Mouse (Mus musculus) C2C12 (cell line): Measurements from ENCODE around the gene Slc4a5.

ENCODE experiments used
- CEBPB ChIP-seq: IDR thresholded peaks from one replicate; pipeline ENCODE4 v1.6.1; 2011; ENCODE audit warnings: low read depth, mild to moderate bottlenecking, control low read depth, moderate library complexity
- CTCF ChIP-seq: IDR thresholded peaks from one replicate; pipeline ENCODE4 v1.5.1; 2011; ENCODE audit not compliant: control insufficient read depth, insufficient read depth, insufficient read length
- FOSL1 ChIP-seq: IDR thresholded peaks from one replicate; pipeline ENCODE4 v1.8.0; 2011; ENCODE audit warnings: mild to moderate bottlenecking, low read length; ENCODE audit not compliant: poor library complexity, insufficient read depth, severe bottlenecking
- MAX ChIP-seq: IDR thresholded peaks from one replicate; pipeline ENCODE4 v1.6.1; 2011; ENCODE audit warnings: mild to moderate bottlenecking, control low read depth
- MYOD1 ChIP-seq: IDR thresholded peaks from one replicate; pipeline ENCODE4 v1.6.1; 2011; ENCODE audit warnings: low read depth; ENCODE audit not compliant: control insufficient read depth, insufficient read length
- MYOG ChIP-seq: IDR thresholded peaks from one replicate; pipeline ENCODE4 v1.6.1; 2011; ENCODE audit not compliant: control insufficient read depth, insufficient read length; ENCODE audit errors: extremely low read depth
- USF1 ChIP-seq: IDR thresholded peaks from one replicate; pipeline ENCODE4 v1.6.1; 2011; ENCODE audit warnings: low read depth, mild to moderate bottlenecking, control low read depth, moderate library complexity

- TF ChIP-seq CTCF (no peak), MAX (no peak), USF1 (no peak), CEBPB (no peak), MYOG (no peak), MYOD1 (no peak), FOSL1 (no peak)
Observed at GRCm38 (mm10) chr6:83185895-83186861, 33.5 kb upstream of the Slc4a5 start.
